Mouse (Mus musculus): ENCODE measurements around the gene Plac8. TPM values are rescaled to one million over a fixed set of nuclear protein-coding genes. Genes with fewer than 3 reads are reported as not detected.

Plac8 gene
- polyA plus RNA-seq, 1 experiment from 2014 or later, result 0.48 TPM

- Histone ChIP-seq H3K9ac (replicated peaks; ENCODE audit: low read depth, low read length) (no peak overlapping the region), H3K4me2 (ENCODE audit: low read depth, low read length) (no peak overlapping the region), H3K4me1 (ENCODE audit: control insufficient read depth, insufficient read depth, low read length) (no peaks in the 10 kb centered on the region), H3K27ac (ENCODE audit: low read depth, low read length) (no peak overlapping the region), H3K4me3 (ENCODE audit: low read depth, low read length) (no peak overlapping the region), H3K27me3 (ENCODE audit: control insufficient read depth, insufficient read depth, low read length) (no peaks in the 10 kb centered on the region), H3K36me3 (ENCODE audit: control insufficient read depth, insufficient read depth, low read length) (peaks cover 6% of the 10 kb centered on the region; the same call in 1 of the 2 replicates), H3K9me3 (ENCODE audit: control insufficient read depth, low read length) (no peaks in the 10 kb centered on the region)
- 65% methylated on average over 8 of the region's 8 CpGs for WGBS
- no peak for ATAC-seq (ENCODE audit: low read depth)
These were observed 18.6 kb downstream of the Plac8 start for GRCm38 (mm10) chr5:100553426-100553825.

DNA sequence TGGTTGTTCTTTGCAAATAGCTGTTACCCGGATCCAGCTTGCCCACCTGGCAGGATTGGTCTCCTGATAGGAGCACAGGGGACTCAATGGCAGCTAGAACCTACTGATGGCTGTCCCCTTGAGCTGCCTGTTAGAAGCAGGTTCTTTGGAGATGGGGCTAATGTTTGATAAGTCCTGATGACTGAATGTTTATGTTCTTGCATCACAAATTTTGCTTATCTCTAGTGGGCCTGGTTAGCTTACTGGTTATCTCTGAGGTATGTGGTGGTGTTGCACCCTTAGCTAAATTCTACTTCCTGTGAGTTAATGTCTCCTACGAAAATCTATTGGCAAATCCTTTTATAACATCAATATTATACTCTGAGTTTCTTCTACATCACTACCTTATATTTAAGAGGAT is 20.1 kb downstream of the Plac8 start:
- Histone ChIP-seq H3K4me3 (ENCODE audit: low read depth, low read length) (no peak overlapping the region), H3K9me3 (ENCODE audit: control insufficient read depth, low read length) (no peaks in the 10 kb centered on the region), H3K27ac (ENCODE audit: low read depth, low read length) (no peak overlapping the region), H3K4me2 (ENCODE audit: low read depth, low read length) (no peak overlapping the region), H3K36me3 (ENCODE audit: control insufficient read depth, insufficient read depth, low read length) (peaks cover 10% of the 10 kb centered on the region), H3K4me1 (ENCODE audit: control insufficient read depth, insufficient read depth, low read length) (no peaks in the 10 kb centered on the region), H3K9ac (replicated peaks; ENCODE audit: low read depth, low read length) (no peak overlapping the region), H3K27me3 (ENCODE audit: control insufficient read depth, insufficient read depth, low read length) (no peaks in the 10 kb centered on the region)
- 74% methylated on average over 2 of the region's 2 CpGs for WGBS
- no peak for ATAC-seq (ENCODE audit: low read depth)

- H3K36me3 ChIP-seq (ENCODE audit: control insufficient read depth, insufficient read depth, low read length), result peaks cover 19% of the 10 kb centered on the region
- H3K27me3 ChIP-seq (ENCODE audit: control insufficient read depth, insufficient read depth, low read length), result no peaks in the 10 kb centered on the region
- H3K4me3 ChIP-seq (ENCODE audit: low read depth, low read length), result no peak overlapping the region
- WGBS, result 94% methylated on average over 1 of the region's 1 CpGs
- ATAC-seq (ENCODE audit: low read depth), result no peak
- H3K4me1 ChIP-seq (ENCODE audit: control insufficient read depth, insufficient read depth, low read length), result no peaks in the 10 kb centered on the region
- H3K27ac ChIP-seq (ENCODE audit: low read depth, low read length), result no peak overlapping the region
- H3K9me3 ChIP-seq (ENCODE audit: control insufficient read depth, low read length), result no peaks in the 10 kb centered on the region
- H3K9ac ChIP-seq (replicated peaks; ENCODE audit: low read depth, low read length), result no peak overlapping the region
- no peak overlapping the region for H3K4me2 ChIP-seq (ENCODE audit: low read depth, low read length)
These were observed 21.9 kb downstream of the Plac8 start for GRCm38 (mm10) chr5:100550151-100550550.

DNA sequence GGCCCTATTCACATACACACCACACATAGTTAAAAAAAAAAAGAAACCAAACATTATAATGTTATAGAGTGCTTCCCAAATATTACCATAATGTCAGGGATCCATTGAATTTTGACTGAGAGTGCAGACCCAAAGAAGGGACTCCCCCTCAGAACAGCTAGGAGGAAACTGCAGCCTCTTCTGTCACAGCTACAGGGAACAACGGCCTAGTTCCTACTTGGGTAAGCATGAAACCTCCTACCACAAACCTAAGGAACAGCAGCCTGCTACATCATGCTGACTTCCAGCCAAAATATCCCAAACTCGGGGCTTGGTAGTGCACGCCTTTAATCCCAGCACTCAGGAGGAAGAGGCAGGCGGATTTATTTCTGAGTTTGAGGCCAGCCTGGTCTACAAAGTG is 22.7 kb downstream of the Plac8 start:
- Histone ChIP-seq H3K27me3 (ENCODE audit: control insufficient read depth, insufficient read depth, low read length) (no peaks in the 10 kb centered on the region), H3K9me3 (ENCODE audit: control insufficient read depth, low read length) (no peaks in the 10 kb centered on the region), H3K4me3 (ENCODE audit: low read depth, low read length) (no peak overlapping the region), H3K36me3 (ENCODE audit: control insufficient read depth, insufficient read depth, low read length) (peaks cover 26% of the 10 kb centered on the region), H3K4me1 (ENCODE audit: control insufficient read depth, insufficient read depth, low read length) (no peaks in the 10 kb centered on the region), H3K27ac (ENCODE audit: low read depth, low read length) (no peak overlapping the region), H3K4me2 (ENCODE audit: low read depth, low read length) (no peak overlapping the region), H3K9ac (replicated peaks; ENCODE audit: low read depth, low read length) (no peak overlapping the region)
- no peak for ATAC-seq (ENCODE audit: low read depth)
- WGBS, result 96% methylated on average over 4 of the region's 4 CpGs

GRCm38 (mm10) chr5:100548236-100548635 is 23.8 kb downstream of the Plac8 start:
- Histone ChIP-seq H3K4me2 (ENCODE audit: low read depth, low read length) (no peak overlapping the region), H3K4me3 (ENCODE audit: low read depth, low read length) (no peak overlapping the region), H3K9ac (replicated peaks; ENCODE audit: low read depth, low read length) (no peak overlapping the region), H3K9me3 (ENCODE audit: control insufficient read depth, low read length) (no peaks in the 10 kb centered on the region), H3K27me3 (ENCODE audit: control insufficient read depth, insufficient read depth, low read length) (no peaks in the 10 kb centered on the region), H3K27ac (ENCODE audit: low read depth, low read length) (no peak overlapping the region), H3K36me3 (ENCODE audit: control insufficient read depth, insufficient read depth, low read length) (peaks cover 30% of the 10 kb centered on the region), H3K4me1 (ENCODE audit: control insufficient read depth, insufficient read depth, low read length) (no peaks in the 10 kb centered on the region)
- WGBS, result 97% methylated on average over 2 of the region's 2 CpGs
- ATAC-seq (ENCODE audit: low read depth), result no peak

GRCm38 (mm10) chr5:100546294-100547080 is 25.6 kb downstream of the Plac8 start:
- WGBS, result 93% methylated on average over 6 of the region's 6 CpGs
- Histone ChIP-seq H3K9me3 (ENCODE audit: control insufficient read depth, low read length) (no peaks in the 10 kb centered on the region), H3K4me3 (ENCODE audit: low read depth, low read length) (no peak overlapping the region), H3K9ac (replicated peaks; ENCODE audit: low read depth, low read length) (no peak overlapping the region), H3K36me3 (ENCODE audit: control insufficient read depth, insufficient read depth, low read length) (peaks cover 44% of the 10 kb centered on the region), H3K27ac (ENCODE audit: low read depth, low read length) (no peak overlapping the region), H3K4me2 (ENCODE audit: low read depth, low read length) (no peak overlapping the region), H3K4me1 (ENCODE audit: control insufficient read depth, insufficient read depth, low read length) (no peaks in the 10 kb centered on the region), H3K27me3 (ENCODE audit: control insufficient read depth, insufficient read depth, low read length) (no peaks in the 10 kb centered on the region)
- no peak for ATAC-seq (ENCODE audit: low read depth)

DNA sequence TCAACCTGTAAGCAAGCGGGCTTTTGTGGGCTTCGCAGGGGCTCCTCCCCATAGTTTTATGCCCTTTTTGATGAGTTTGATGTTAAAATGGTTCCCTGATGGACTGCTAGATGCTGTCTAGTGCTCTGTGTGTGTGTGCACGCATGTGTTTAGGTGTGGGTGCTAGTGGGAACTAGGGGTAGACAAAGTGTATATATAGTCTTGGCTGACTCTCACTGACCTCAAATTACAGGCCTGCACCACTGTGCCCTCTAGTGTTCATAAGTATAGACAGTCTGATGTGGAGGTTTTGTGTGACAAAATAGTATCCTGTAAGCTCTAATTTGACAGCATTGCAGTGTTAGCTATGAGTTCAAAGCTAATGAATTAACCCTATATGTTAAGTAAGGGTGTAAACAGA is 35.4 kb downstream of the Plac8 start:
- Histone ChIP-seq H3K9ac (replicated peaks; ENCODE audit: low read depth, low read length) (no peak overlapping the region), H3K27ac (ENCODE audit: low read depth, low read length) (no peak overlapping the region), H3K9me3 (ENCODE audit: control insufficient read depth, low read length) (no peaks in the 10 kb centered on the region), H3K4me2 (ENCODE audit: low read depth, low read length) (no peak overlapping the region), H3K27me3 (ENCODE audit: control insufficient read depth, insufficient read depth, low read length) (no peaks in the 10 kb centered on the region), H3K36me3 (ENCODE audit: control insufficient read depth, insufficient read depth, low read length) (peaks cover 36% of the 10 kb centered on the region), H3K4me1 (ENCODE audit: control insufficient read depth, insufficient read depth, low read length) (no peaks in the 10 kb centered on the region), H3K4me3 (ENCODE audit: low read depth, low read length) (no peak overlapping the region)
- no peak for ATAC-seq (ENCODE audit: low read depth)
- WGBS, result 96% methylated on average over 3 of the region's 3 CpGs

DNA sequence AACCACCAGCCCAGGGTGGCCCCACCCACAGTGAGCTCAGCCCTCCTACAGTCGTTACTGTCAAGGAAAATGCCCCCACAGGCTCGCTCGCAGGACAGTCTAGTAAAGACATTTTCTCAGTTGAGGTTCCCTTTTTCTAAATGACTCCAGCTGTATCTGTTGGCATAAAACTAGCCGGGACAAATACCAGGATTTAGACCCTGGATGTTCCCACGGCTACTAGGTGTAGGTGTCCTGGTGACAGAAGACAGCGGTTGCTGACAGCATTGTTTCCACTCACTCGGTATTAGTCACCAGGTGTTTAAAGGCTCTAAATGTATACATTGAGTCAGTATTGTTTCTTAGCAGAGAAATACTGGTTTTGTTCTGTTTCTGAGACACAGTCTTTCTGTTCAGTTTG is 36.2 kb downstream of the Plac8 start:
- H3K4me1 ChIP-seq (ENCODE audit: control insufficient read depth, insufficient read depth, low read length), result no peaks in the 10 kb centered on the region
- H3K9ac ChIP-seq (replicated peaks; ENCODE audit: low read depth, low read length), result no peak overlapping the region
- no peaks in the 10 kb centered on the region for H3K27me3 ChIP-seq (ENCODE audit: control insufficient read depth, insufficient read depth, low read length)
- H3K36me3 ChIP-seq (ENCODE audit: control insufficient read depth, insufficient read depth, low read length), result peaks cover 42% of the 10 kb centered on the region
- no peak overlapping the region for H3K4me3 ChIP-seq (ENCODE audit: low read depth, low read length)
- H3K4me2 ChIP-seq (ENCODE audit: low read depth, low read length), result no peak overlapping the region
- no peak overlapping the region for H3K27ac ChIP-seq (ENCODE audit: low read depth, low read length)
- 76% methylated on average over 7 of the region's 7 CpGs for WGBS
- no peaks in the 10 kb centered on the region for H3K9me3 ChIP-seq (ENCODE audit: control insufficient read depth, low read length)
- no peak for ATAC-seq (ENCODE audit: low read depth)

- Histone ChIP-seq H3K9ac (replicated peaks; ENCODE audit: low read depth, low read length) (no peak overlapping the region), H3K4me3 (ENCODE audit: low read depth, low read length) (no peak overlapping the region), H3K27me3 (ENCODE audit: control insufficient read depth, insufficient read depth, low read length) (no peaks in the 10 kb centered on the region), H3K4me2 (ENCODE audit: low read depth, low read length) (no peak overlapping the region), H3K27ac (ENCODE audit: low read depth, low read length) (no peak overlapping the region), H3K9me3 (ENCODE audit: control insufficient read depth, low read length) (no peaks in the 10 kb centered on the region), H3K36me3 (ENCODE audit: control insufficient read depth, insufficient read depth, low read length) (peaks cover 27% of the 10 kb centered on the region), H3K4me1 (ENCODE audit: control insufficient read depth, insufficient read depth, low read length) (no peaks in the 10 kb centered on the region)
- WGBS, result 84% methylated on average over 7 of the region's 7 CpGs
- ATAC-seq (ENCODE audit: low read depth), result no peak
These were observed 45.9 kb downstream of the Plac8 start for GRCm38 (mm10) chr5:100526164-100526563.

Measured in neural tube, embryonic 14.5 days (tissue).